Mouse (Mus musculus) myocyte (in vitro differentiated cells): ENCODE measurements at regions not wholly inside any gene's neighbourhood (a gene's known extent, or its start where the extent isn't known, plus 50 kb on each side); places are given as distances from the start of the nearest gene placed in this dataset.
"Not testable (repeated sequence)": the region's sequence is repeated elsewhere in the genome, so short reads cannot be mapped to it uniquely, and the experiment has no call there.

Experiments
- H3K27me3 ChIP-seq: one replicate; pipeline ENCODE4 v1.6.1; 2011; ENCODE audit not compliant: control insufficient read depth, insufficient read depth, insufficient read length
- H3K36me3 ChIP-seq: one replicate; pipeline ENCODE4 v1.6.1; 2011; ENCODE audit not compliant: control insufficient read depth, insufficient read depth
- H3K4me2 ChIP-seq: one replicate; pipeline ENCODE4 v1.6.1; 2011; ENCODE audit warnings: low read depth, control low read depth
- H3K4me3 ChIP-seq: one replicate; pipeline ENCODE4 v1.5.1; 2011; ENCODE audit warnings: mild to moderate bottlenecking, control low read depth, moderate library complexity
- H3K79me2 ChIP-seq: one replicate; pipeline ENCODE4 v1.6.1; 2011; ENCODE audit not compliant: control insufficient read depth, insufficient read depth
- H3ac ChIP-seq: one replicate; pipeline ENCODE4 v1.6.1; 2011; ENCODE audit not compliant: control insufficient read depth, insufficient read length
- CEBPB ChIP-seq: IDR thresholded peaks from 2 replicates; pipeline ENCODE4 v1.6.1; 2011; ENCODE audit warnings: mild to moderate bottlenecking, moderate library complexity; ENCODE audit not compliant: poor library complexity, insufficient read depth, severe bottlenecking
- E2F4 ChIP-seq: IDR thresholded peaks from one replicate; pipeline ENCODE4 v1.6.1; 2011; ENCODE audit warnings: mild to moderate bottlenecking, control low read depth, moderate library complexity; ENCODE audit not compliant: insufficient read depth
- MAX ChIP-seq: IDR thresholded peaks from one replicate; pipeline ENCODE4 v1.6.1; 2011; ENCODE audit warnings: low read depth, mild to moderate bottlenecking, control low read depth
- MYOD1 ChIP-seq, 3 experiments: IDR thresholded peaks; one replicate each; pipeline ENCODE4 v1.6.1; 2011; ENCODE audit warnings: control low read depth in 2 of 3, low read depth in 2 of 3, mild to moderate bottlenecking in 2 of 3, moderate library complexity in 1 of 3; ENCODE audit not compliant: insufficient read length in 2 of 3, control insufficient read depth in 1 of 3
- MYOG ChIP-seq, 3 experiments: IDR thresholded peaks; one replicate each; pipeline ENCODE4 v1.6.1; 2011; ENCODE audit warnings: control low read depth in 2 of 3, low read depth in 2 of 3, mild to moderate bottlenecking in 2 of 3; ENCODE audit not compliant: insufficient read length in 2 of 3, control insufficient read depth in 1 of 3, insufficient read depth in 1 of 3
- POLR2A ChIP-seq: IDR thresholded peaks from one replicate; pipeline ENCODE4 v1.6.1; 2011; ENCODE audit warnings: low read depth, mild to moderate bottlenecking, control low read depth, moderate library complexity; ENCODE audit not compliant: insufficient read length
- POLR2AphosphoS2 ChIP-seq: IDR thresholded peaks from one replicate; pipeline ENCODE4 v1.6.1; 2011; ENCODE audit warnings: low read depth, control low read depth; ENCODE audit not compliant: insufficient read length
- REST ChIP-seq: IDR thresholded peaks from one replicate; pipeline ENCODE4 v1.6.1; 2011; ENCODE audit warnings: mild to moderate bottlenecking, control low read depth, moderate library complexity; ENCODE audit not compliant: insufficient read depth, insufficient read length
- SRF ChIP-seq: IDR thresholded peaks from one replicate; pipeline ENCODE4 v1.6.1; 2011; ENCODE audit warnings: low read depth; ENCODE audit not compliant: control insufficient read depth, insufficient read length
- TCF12 ChIP-seq: IDR thresholded peaks from one replicate; pipeline ENCODE4 v1.6.1; 2011; ENCODE audit warnings: mild to moderate bottlenecking, control low read depth; ENCODE audit not compliant: poor library complexity, insufficient read depth, severe bottlenecking
- TCF3 ChIP-seq: IDR thresholded peaks from one replicate; pipeline ENCODE4 v1.6.1; 2011; ENCODE audit warnings: low read depth, control low read depth; ENCODE audit not compliant: insufficient read length
- USF1 ChIP-seq: IDR thresholded peaks from one replicate; pipeline ENCODE4 v1.6.1; 2011; ENCODE audit warnings: low read depth, mild to moderate bottlenecking, control low read depth, moderate library complexity

- Histone ChIP-seq H3ac (no peak overlapping the region), H3K79me2 (no peaks in the 10 kb centered on the region), H3K27me3 (no peaks in the 10 kb centered on the region), H3K4me2 (no peak overlapping the region), H3K4me3 (no peak overlapping the region), H3K36me3 (no peaks in the 10 kb centered on the region)
- TF ChIP-seq TCF12 (no peak), SRF (no peak), POLR2AphosphoS2 (no peak), MYOG (IDR thresholded peaks at IDR 0.05; ENCODE audit: control insufficient read depth in 1 of 3, insufficient read depth in 1 of 3, insufficient read length in 2 of 3, low read depth in 2 of 3) (no peak)
Observed at GRCm38 (mm10) chr10:126320831-126321230, 354.9 kb downstream of the Lrig3 start.

GRCm38 (mm10) chr10:126319795-126320194 lies 353.8 kb downstream of the Lrig3 start:
- Histone ChIP-seq H3K4me3 (no peak overlapping the region), H3K4me2 (no peak overlapping the region), H3K27me3 (no peaks in the 10 kb centered on the region), H3K36me3 (no peaks in the 10 kb centered on the region), H3ac (no peak overlapping the region), H3K79me2 (no peaks in the 10 kb centered on the region)
- no peak for TF ChIP-seq CEBPB
- no peak for TF ChIP-seq MAX
- no peak for TF ChIP-seq USF1
- no peak for TF ChIP-seq TCF3
- TF ChIP-seq MYOG (IDR thresholded peaks at IDR 0.05; ENCODE audit: control insufficient read depth in 1 of 3, insufficient read depth in 1 of 3, insufficient read length in 2 of 3, low read depth in 2 of 3) = no peak
- no peak for TF ChIP-seq REST
- no peak for TF ChIP-seq TCF12
- TF ChIP-seq POLR2A = no peak
- no peak for TF ChIP-seq POLR2AphosphoS2
- TF ChIP-seq E2F4 = no peak
- no peak for TF ChIP-seq MYOD1 (IDR thresholded peaks at IDR 0.05; ENCODE audit: control insufficient read depth in 1 of 3, insufficient read length in 2 of 3, low read depth in 2 of 3)
- TF ChIP-seq SRF = no peak

- H3K27me3 ChIP-seq = no peaks in the 10 kb centered on the region
- no peak overlapping the region for H3K4me3 ChIP-seq
- TF ChIP-seq POLR2A (no peak), MYOG (IDR thresholded peaks at IDR 0.05; ENCODE audit: control insufficient read depth in 1 of 3, insufficient read depth in 1 of 3, insufficient read length in 2 of 3, low read depth in 2 of 3) (no peak), USF1 (no peak), MAX (no peak), CEBPB (no peak), POLR2AphosphoS2 (no peak), TCF12 (no peak), REST (no peak), MYOD1 (IDR thresholded peaks at IDR 0.05; ENCODE audit: control insufficient read depth in 1 of 3, insufficient read length in 2 of 3, low read depth in 2 of 3) (no peak)
- H3ac ChIP-seq = no peak overlapping the region
- no peaks in the 10 kb centered on the region for H3K36me3 ChIP-seq
- no peaks in the 10 kb centered on the region for H3K79me2 ChIP-seq
- H3K4me2 ChIP-seq = no peak overlapping the region
Observed at GRCm38 (mm10) chr10:126299962-126300361, 334.0 kb downstream of the Lrig3 start.

GRCm38 (mm10) chr10:126298211-126298610 lies 332.2 kb downstream of the Lrig3 start:
- TF ChIP-seq TCF3 (no peak), POLR2A (no peak), USF1 (peak; percentile 57)
- Histone ChIP-seq H3ac (no peak overlapping the region), H3K79me2 (no peaks in the 10 kb centered on the region), H3K4me2 (no peak overlapping the region), H3K27me3 (no peaks in the 10 kb centered on the region), H3K4me3 (no peak overlapping the region), H3K36me3 (no peaks in the 10 kb centered on the region)

- no peak for TF ChIP-seq CEBPB
- TF ChIP-seq POLR2AphosphoS2 = no peak
- no peak for TF ChIP-seq MYOG (IDR thresholded peaks at IDR 0.05; ENCODE audit: control insufficient read depth in 1 of 3, insufficient read depth in 1 of 3, insufficient read length in 2 of 3, low read depth in 2 of 3)
- no peak for TF ChIP-seq SRF
- no peak for TF ChIP-seq REST
- TF ChIP-seq POLR2A = no peak
- TF ChIP-seq MYOD1 (IDR thresholded peaks at IDR 0.05; ENCODE audit: control insufficient read depth in 1 of 3, insufficient read length in 2 of 3, low read depth in 2 of 3) = no peak
- TF ChIP-seq E2F4 = no peak
- no peak for TF ChIP-seq USF1
- no peak for TF ChIP-seq MAX
- Histone ChIP-seq H3K4me2 (no peak overlapping the region), H3K79me2 (no peaks in the 10 kb centered on the region)
Observed at GRCm38 (mm10) chr10:126295853-126296252, 329.9 kb downstream of the Lrig3 start.

GRCm38 (mm10) chr10:126291765-126292164 lies 325.8 kb downstream of the Lrig3 start:
- Histone ChIP-seq H3K4me2 (no peak overlapping the region), H3ac (no peak overlapping the region), H3K79me2 (no peaks in the 10 kb centered on the region), H3K36me3 (no peaks in the 10 kb centered on the region), H3K4me3 (no peak overlapping the region), H3K27me3 (no peaks in the 10 kb centered on the region)
- TF ChIP-seq REST (no peak), POLR2AphosphoS2 (no peak), USF1 (no peak), TCF12 (no peak), E2F4 (no peak), SRF (no peak)

More at GRCm38 (mm10) chr10:126295853-126296252, 329.9 kb downstream of the Lrig3 start:
- Histone ChIP-seq H3K27me3 (no peaks in the 10 kb centered on the region), H3ac (no peak overlapping the region), H3K36me3 (no peaks in the 10 kb centered on the region), H3K4me3 (no peak overlapping the region)

- H3K4me2 ChIP-seq, H3K4me3 ChIP-seq, H3ac ChIP-seq, H3K36me3 ChIP-seq, H3K27me3 ChIP-seq, H3K79me2 ChIP-seq: not testable (repeated sequence)
Observed at GRCm38 (mm10) chr10:126285096-126285495, 319.1 kb downstream of the Lrig3 start.
